Mouse (Mus musculus): ENCODE data around the gene Evc.
A peak's percentile ranks its signal among the peaks of the same experiment; 100 is the strongest.

The Evc gene

DNA sequence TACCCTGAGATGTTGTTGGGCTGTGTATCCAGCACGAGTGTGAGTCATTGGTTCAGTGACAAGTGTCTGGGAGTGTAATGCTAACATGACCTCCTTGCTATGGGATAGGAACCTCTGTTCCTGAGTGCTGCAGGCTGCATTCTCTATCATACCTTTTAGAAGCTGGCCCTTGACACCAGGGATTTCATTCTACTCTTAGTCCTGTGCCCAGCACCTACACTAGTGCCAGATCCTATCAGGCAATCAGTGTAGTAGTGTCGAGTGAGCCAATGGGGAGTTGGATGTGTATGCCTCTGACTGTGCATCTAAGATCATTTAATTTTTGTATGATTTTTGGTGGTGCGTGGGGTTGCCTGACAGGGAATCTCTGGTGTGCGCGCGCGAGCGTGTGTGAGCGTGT is 95.5 kb downstream of the Evc start:
- DNase-seq = no peak

DNA sequence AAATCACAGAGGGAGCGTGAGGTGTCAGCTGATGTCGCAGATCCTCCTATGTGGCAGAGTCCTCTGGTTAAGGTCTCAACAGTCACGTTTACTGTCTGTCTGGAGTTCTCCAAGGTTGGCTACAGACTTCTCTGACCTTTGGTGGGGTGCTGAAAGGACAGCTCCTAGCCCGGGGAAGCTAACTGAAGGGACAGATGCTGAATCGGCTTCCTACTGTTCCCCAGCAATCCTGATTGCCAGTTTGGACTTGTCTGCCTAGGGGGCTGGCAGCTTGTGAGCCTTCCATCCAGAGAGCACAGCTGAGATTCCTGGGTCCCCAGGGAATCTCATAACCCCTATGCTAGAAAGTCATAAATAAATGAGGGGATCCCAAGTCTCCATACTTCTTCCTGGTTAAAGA is 96.1 kb downstream of the Evc start:
- peak; percentile 75 for DNase-seq

All from embryo, embryonic 11 days (tissue).